Mouse (Mus musculus) CD8-positive naive resting alpha-beta T cell, adult 2 months (primary cell): ENCODE measurements around the gene Cacng7.

ENCODE experiments used
- DNase-seq, 2 experiments: peaks; one replicate each; pipeline ENCODE4 v3.0.0; 2022; ENCODE audit warnings: low read depth in 2 of 2, low spot score in 2 of 2

The Cacng7 gene

GRCm38 (mm10) chr7:3345301-3345700 is 12.5 kb downstream of the Cacng7 start:
- no peak for DNase-seq

DNA sequence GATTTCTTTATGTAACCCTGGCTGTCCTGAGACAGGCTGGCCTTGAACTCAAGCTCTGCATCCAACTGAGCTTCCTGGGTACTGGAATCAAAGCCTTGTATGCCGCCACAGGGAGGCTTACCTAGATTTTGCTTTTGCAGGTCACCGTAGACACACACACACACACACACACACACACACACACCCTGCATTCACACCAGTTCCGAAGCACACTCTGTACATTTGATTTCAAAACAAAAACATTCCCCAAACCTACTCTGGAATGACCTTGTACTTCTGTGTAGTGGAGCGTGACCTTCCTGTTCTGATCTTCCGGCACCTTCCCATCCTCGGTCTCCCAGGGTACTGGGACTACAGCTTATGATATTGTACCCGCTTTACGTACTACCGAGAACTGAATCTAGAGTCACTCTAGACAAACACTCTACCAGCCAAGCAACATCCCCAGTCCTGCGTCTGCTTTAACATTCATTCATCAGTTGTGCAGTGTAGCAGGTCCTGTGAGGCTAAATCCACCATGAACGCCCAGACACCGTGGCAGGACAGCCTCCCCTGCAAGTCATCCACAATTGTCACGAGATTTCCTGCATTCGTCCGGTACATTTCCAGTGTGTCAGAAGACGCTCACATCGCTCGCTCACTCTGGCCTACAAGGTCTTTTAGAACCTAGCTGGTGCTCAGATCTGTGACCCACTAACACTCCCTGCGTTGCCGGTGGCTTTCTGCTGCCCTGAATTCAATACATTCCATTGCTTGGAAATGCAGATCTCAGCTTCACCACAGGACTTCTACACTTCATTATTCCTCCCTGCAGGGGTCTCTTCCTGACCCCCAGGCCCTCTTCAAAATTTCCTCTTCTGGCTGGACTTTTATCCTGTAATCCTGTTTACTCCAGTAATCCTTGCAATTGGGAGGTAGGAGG is 14.9 kb downstream of the Cacng7 start:
- DNase-seq, result no peak

DNA sequence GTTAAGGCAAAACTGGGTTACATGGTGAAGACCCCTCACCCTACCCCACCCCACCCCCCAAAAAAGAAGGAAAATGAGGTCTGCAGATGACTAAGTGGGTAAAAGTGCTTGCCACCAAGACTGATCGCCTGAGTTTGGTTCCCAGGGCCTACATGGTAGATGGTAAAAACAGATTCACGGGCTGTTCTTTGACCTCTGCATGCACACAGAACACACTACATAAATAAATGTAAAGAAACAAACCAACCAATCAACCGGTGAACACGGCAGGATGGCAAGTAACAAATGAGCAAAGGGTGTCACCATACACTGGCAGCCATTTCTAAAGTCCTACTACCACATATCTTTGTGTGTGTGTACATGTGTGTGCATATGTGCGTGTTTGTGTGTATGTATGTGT is 15.6 kb downstream of the Cacng7 start:
- no peak for DNase-seq

DNA sequence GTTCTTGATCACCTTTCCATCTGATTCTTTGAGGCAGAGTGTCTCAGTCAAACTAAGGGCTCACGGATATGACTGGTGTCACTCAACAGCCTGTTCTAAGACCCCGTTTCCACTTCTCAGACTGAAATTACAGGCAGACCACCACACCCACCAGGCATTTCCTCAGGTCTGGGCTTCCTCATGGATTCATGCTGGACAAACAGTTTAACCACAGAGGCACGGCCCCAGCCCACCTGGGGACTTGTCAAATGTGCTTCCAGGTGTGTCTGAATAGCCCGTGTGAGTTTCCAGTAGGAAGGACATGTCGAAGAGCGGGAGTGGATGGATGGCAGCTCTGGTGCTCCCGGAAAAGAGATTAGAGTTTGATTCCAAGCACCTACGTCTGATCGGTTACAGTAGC is 17.0 kb downstream of the Cacng7 start:
- DNase-seq, result no peak

DNA sequence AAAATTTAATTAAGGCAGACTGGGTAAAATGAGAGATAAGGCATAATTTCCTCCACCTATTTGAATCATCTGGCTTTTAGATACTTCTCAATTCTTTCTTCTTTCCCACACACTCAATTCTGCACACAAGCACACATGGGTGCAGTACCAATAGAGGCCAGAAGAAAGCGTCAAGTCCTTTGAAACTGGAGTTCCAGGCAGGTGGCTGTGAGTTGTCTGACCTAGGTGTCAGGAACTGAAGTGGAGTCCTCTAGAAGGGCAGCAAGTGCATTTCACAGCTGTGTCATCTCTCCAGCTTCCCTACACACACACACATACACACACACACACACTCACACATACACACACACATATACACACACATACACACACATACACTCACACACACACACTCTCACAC is 18.8 kb downstream of the Cacng7 start:
- no peak for DNase-seq

- DNase-seq, result no peak
Measured at GRCm38 (mm10) chr7:3354850-3355249, 22.1 kb downstream of the Cacng7 start.

DNA sequence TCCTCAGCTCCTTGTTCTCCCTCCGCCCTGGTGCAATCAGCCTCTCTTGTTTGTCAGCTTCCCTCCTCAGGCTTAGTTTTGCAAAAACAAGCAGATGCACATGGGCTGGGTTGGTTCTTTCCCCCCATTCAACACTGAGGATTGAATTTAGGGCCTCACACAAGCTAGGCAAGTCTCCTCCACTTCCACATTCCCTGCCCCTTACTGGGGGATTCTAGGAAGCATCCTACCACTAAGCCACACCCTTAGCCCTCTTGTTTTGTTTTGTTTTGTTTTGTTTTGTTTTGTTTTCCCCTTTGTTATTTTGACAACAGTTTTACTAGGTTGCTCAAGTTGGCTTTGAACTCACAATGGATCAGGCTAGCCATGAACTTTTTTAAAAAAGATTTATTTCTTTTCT is 27.9 kb downstream of the Cacng7 start:
- no peak for DNase-seq

DNA sequence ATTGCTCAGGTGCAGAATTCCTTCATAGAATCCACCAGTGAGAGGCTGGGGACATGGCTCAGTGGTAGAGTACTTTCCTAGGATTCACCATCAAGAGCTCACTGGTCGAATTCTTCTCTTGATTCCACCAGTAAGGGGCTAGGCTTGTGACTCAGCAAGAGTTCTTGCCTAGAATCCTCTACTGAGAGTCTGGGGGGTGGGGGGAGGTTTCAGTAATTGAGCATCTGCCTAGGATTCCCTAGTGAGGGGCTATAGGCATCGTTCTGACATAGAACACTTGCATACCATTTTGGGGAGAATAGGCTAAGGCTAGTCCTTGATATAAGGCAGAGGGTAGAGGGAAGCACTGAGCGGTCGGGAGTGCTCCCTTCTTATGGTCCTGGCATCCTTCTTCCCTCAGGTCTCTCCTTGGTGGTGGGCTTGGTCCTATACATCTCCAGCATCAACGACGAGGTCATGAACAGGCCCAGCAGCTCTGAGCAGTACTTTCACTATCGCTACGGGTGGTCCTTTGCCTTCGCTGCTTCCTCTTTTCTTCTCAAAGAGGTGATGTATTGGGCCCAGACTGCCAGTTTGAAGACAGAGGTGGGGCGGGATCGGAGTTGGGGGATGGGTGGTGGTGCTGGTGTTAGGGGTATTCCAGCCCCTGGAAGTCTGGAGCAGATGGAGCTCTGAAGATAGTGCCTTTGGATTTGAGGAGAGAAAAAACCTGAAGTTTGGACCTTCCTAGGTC is 33.0 kb downstream of the Cacng7 start:
- no peak for DNase-seq

DNA sequence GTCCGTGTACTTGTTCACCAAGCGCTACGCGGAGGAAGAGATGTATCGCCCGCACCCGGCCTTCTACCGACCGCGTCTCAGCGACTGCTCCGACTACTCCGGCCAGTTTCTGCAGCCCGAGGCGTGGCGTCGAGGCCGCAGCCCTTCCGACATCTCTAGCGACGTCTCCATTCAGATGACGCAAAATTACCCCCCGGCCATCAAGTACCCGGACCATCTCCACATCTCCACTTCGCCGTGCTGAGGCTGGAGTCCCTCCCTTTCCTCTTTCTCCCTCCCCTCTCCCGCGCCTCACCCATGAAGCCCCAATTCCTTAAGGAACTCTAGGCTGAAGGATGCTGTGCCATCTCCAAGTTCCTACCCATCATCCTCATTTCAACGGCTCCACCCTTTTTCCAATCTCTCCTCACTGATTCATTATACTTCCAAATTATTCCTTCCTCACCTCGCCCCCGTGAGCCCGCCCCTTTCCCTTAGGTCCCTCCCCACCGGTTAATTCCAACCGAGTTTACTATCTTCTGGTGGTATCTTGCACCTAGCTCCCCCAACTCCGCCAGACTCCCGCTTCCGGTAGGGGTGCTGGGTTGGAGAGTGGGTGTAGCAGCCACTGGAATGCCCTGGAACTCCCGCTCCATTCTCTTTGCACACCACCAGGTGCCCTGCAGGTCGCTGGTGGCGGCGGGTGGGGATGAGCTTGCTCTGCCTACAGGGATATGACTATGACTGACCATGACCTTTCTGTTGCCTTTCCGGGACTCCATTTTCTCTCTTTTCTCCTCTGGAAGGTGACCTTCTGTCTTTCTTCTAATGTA is 34.2 kb downstream of the Cacng7 start:
- no peak for DNase-seq

DNA sequence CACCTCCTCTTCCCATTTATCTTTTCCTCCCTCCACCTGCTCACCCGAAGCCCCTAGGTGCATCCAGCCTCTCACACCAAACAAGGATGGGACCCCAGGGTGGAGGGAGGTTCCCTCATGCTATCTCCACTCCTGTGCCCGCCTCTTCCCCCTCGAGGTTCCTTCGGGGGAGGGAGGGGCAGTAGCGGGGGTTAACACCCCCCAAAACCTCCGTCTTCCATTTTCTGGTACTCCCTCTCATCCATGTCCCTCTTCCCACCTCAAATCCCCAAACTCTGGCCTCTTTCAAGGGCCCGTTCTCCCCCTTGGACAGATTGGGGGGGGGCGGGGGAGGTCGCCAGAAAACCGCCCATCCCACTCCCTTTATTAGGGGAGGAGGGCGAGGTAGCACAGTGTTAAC is 34.8 kb downstream of the Cacng7 start:
- DNase-seq, result no peak

DNA sequence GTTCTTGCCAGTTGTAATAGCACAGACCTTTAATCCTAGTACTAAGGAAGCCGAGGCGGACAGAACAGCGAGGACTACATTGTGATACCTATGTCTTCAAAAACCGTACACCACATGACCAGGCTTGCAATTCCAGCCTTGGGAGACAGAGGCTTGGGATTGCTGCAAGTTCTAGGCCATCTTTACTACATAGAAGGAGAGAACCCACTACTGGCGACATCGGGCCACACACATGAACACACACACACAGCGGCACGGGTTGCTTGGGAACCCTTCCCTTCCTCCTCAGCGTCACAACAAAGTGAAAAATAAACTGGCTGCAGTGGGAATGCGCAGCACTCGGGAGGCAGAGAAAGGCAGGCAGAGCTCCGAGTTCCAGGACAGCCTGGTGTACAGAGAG is 35.6 kb downstream of the Cacng7 start:
- DNase-seq, result no peak

GRCm38 (mm10) chr7:3369189-3369588 is 36.4 kb downstream of the Cacng7 start:
- DNase-seq, result no peak

DNA sequence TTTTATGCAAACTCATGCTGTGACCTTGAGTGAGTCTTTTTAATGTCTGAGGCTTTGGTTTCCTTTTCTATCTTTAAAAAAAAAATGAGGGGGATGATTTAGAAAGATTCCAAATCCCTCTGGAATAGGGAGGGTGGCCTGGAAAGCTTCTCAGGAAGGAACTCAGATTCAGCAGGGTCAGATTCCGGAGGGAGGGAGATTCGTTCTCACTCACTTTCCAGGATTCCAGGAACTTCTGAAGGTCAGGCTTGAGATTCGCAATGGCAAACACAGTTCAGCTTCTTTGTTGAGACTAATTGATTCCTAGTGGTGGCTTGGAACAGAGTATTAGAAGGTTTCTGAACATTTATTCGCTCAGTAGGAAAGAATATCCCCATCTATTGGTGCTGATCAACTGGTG is 37.7 kb downstream of the Cacng7 start:
- no peak for DNase-seq

GRCm38 (mm10) chr7:3372376-3372775 is 39.6 kb downstream of the Cacng7 start:
- DNase-seq, result no peak

DNA sequence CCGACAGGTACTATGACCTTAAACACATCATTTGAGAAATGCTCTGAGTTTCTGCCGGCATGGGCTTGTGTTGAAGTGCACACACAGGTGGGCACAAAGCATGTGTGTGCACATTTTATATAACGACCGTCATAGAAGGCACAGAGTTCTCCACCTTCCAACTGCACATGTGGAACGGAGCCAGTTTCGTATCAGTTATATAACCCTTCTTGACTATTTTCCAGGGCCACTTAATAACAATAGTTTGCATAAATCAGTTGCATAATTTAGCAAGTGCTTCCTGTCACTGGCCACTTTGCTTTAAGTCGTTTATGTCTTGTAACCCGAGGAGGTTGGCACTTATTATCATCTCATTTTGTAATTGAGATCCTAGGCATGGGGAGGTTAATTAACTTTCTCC is 41.0 kb downstream of the Cacng7 start:
- no peak for DNase-seq

DNA sequence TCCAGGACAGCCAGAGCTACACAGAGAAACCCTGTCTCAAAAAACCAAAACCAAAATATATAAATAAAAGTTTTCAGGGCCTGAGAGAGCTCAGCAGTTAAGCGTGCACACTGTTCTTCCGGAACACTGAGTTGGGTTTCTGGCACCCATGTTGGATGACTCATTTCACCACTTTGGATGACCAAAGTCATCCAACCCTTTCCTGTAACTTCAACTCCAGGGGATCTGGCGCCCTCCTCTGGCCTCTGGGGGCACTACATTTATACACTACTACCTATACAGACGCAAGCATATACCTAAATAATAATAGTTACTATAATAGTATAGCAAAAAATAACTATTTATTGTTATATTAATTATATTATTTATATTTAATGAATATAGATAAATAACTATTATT is 44.1 kb downstream of the Cacng7 start:
- no peak for DNase-seq

DNA sequence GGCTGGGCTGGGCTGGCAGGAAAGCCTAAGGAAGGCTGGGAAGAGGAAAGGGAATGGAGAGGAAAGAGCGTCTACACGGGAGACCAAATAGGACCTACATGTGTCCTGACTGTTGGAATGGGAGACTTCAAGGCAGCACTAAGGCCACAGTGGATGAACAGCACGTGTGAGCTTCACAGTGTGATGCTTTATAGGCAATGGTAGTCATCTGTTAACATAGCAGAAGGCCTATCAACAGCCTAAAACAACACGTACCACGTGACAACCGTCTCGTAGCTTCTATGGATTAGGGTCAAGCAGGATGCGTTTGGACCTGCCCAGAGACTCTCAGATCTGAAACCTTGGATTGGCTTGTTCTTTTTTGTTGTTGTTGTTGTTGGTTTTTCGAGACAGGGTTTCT is 49.4 kb downstream of the Cacng7 start:
- no peak for DNase-seq

GRCm38 (mm10) chr7:3384807-3385319 is 52.1 kb downstream of the Cacng7 start:
- no peak for DNase-seq

- DNase-seq, result no peak
Measured at GRCm38 (mm10) chr7:3386036-3386730, 53.4 kb downstream of the Cacng7 start.

DNA sequence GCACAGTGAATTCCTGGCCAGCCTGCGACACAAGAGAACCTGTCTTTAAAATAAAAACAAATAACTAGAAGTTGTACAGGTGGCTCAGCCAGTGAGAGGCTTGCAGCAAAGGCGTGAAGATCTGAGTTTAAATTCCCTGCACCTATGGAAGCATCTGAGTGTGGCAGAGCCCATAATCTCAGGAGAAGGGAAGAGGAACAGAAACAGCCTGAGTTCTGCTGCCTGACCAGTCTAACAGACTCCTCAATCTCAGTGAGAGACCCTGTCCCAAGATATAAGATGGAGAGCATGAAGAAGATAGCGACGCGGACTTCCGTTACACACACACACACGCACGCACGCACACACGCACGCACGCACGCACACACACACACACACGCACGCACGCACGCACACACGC is 55.0 kb downstream of the Cacng7 start:
- no peak for DNase-seq

- DNase-seq, result no peak
Measured at GRCm38 (mm10) chr7:3388885-3389284, 56.1 kb downstream of the Cacng7 start.
